Mouse (Mus musculus): ENCODE data around the gene Pxmp2. TPM values are rescaled to one million over a fixed set of nuclear protein-coding genes. Genes with fewer than 3 reads are reported as not detected.

Gene Pxmp2
- polyA plus RNA-seq, 1 experiment from 2014 or later = 6.6 TPM

GRCm38 (mm10) chr5:110230780-110231461 lies 55.1 kb downstream of the Pxmp2 start, which contains the start of gene Ankle2:
Gene Ankle2, plus strand, starts transcription at chr5:110231004.
- Histone ChIP-seq H3K27ac (replicated peaks) (peak within 1 kb of the TSS; percentile 95), H3K9ac (peak within 1 kb of the TSS; percentile 96), H3K4me3 (replicated peaks) (peak within 1 kb of the TSS; percentile 87), H3K4me2 (replicated peaks) (peak within 1 kb of the TSS; percentile 56), H3K36me3 (peaks cover 23% of the 10 kb centered on the region), H3K4me1 (peaks cover 16% of the 10 kb centered on the region), H3K9me3 (replicated peaks) (no peaks in the 10 kb centered on the region), H3K27me3 (no peaks in the 10 kb centered on the region)
- WGBS = under 1% methylated on average over 80 of the region's 81 CpGs
- peak; percentile 95 for ATAC-seq (ENCODE audit: insufficient number of reproducible peaks, low FRiP score, low TSS enrichment, low read depth)

DNA sequence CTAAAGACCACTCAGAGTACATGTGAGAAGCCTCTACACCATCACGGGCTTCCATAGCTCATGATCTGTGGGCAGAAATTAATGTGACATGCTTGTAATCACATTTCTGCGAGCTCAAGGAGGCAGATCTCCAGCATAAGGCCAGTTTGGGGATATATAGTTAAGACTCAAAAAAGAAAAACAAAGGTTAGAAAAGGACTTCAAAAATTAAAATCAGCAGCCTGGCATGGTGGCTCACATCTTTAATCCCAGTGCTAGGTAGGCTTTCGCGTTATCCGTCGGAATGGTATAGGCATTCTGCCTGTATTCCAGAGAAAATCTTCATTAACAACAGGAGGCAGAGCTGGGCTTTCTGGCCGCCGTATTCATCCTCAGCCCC lies 55.6 kb downstream of the Pxmp2 start:
- peaks cover 20% of the 10 kb centered on the region for H3K36me3 ChIP-seq
- H3K27ac ChIP-seq (replicated peaks) = peak overlapping the region; percentile 95
- peak overlapping the region; percentile 56 for H3K4me2 ChIP-seq (replicated peaks)
- H3K9me3 ChIP-seq (replicated peaks) = no peaks in the 10 kb centered on the region
- WGBS = 4% methylated on average over 8 of the region's 8 CpGs
- no peaks in the 10 kb centered on the region for H3K27me3 ChIP-seq
- peak overlapping the region; percentile 87 for H3K4me3 ChIP-seq (replicated peaks)
- ATAC-seq (ENCODE audit: insufficient number of reproducible peaks, low FRiP score, low TSS enrichment, low read depth) = no peak
- H3K4me1 ChIP-seq = peaks cover 16% of the 10 kb centered on the region
- H3K9ac ChIP-seq = peak overlapping the region; percentile 96

- 63% methylated on average over 1 of the region's 1 CpGs for WGBS
- no peak overlapping the region for H3K4me2 ChIP-seq (replicated peaks)
- H3K27me3 ChIP-seq = no peaks in the 10 kb centered on the region
- no peak for ATAC-seq (ENCODE audit: insufficient number of reproducible peaks, low FRiP score, low TSS enrichment, low read depth)
- no peak overlapping the region for H3K27ac ChIP-seq (replicated peaks)
- H3K9me3 ChIP-seq (replicated peaks) = no peaks in the 10 kb centered on the region
- peaks cover 26% of the 10 kb centered on the region for H3K36me3 ChIP-seq
- H3K4me3 ChIP-seq (replicated peaks) = no peak overlapping the region
- no peak overlapping the region for H3K9ac ChIP-seq
- peaks cover 14% of the 10 kb centered on the region for H3K4me1 ChIP-seq
Measured at GRCm38 (mm10) chr5:110227336-110227883, 58.6 kb downstream of the Pxmp2 start.

DNA sequence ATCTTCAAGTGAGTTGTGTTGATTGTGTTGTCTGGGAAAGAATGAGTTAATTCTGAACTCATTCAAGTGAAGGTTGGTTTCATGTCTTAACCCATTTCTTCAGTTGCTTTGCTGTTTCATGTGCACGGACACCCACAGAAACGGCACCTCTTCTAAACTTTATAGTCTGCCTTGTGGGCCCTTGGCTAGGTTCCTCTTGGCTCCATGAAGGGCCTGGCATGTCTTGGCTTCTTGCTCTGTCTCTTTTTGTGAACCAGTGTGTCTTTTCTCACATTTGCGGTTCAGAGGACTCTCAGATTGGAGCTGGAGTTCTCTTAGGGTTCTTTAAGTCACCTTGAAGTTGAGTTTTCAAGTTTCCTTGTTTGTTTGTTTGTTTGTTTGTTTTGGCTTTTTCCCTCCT lies 60.9 kb downstream of the Pxmp2 start:
- no peak for ATAC-seq (ENCODE audit: insufficient number of reproducible peaks, low FRiP score, low TSS enrichment, low read depth)
- Histone ChIP-seq H3K9ac (no peak overlapping the region), H3K27me3 (no peaks in the 10 kb centered on the region), H3K27ac (replicated peaks) (no peak overlapping the region), H3K4me1 (peaks cover 3% of the 10 kb centered on the region; the same call in 1 of the 2 replicates), H3K9me3 (replicated peaks) (no peaks in the 10 kb centered on the region), H3K36me3 (peaks cover 49% of the 10 kb centered on the region), H3K4me2 (replicated peaks) (no peak overlapping the region), H3K4me3 (replicated peaks) (no peak overlapping the region)
- 80% methylated on average over 3 of the region's 3 CpGs for WGBS

Other genes starting within 250 kb of the Pxmp2 start
- 2.3 and 3.8 TPM in 2 replicates for gene Gm17655, start 213.7 kb downstream of the Pxmp2 start, polyA plus RNA-seq (2015; fragmentation: Nextera tagmentation; extraction: Ambion mirVana)
- gene Gm35315, start 191.8 kb downstream of the Pxmp2 start, polyA plus RNA-seq (2015; fragmentation: Nextera tagmentation; extraction: Ambion mirVana) = 0.92 and 1.2 TPM in 2 replicates
- gene Plcxd1, start 186.2 kb downstream of the Pxmp2 start, polyA plus RNA-seq (2015; fragmentation: Nextera tagmentation; extraction: Ambion mirVana) = 1.9 and 3.9 TPM in 2 replicates
- 38.2 and 38.4 TPM in 2 replicates for gene Gtpbp6, start 178.0 kb downstream of the Pxmp2 start, polyA plus RNA-seq (2015; fragmentation: Nextera tagmentation; extraction: Ambion mirVana)
- gene Zfp605, start 176.1 kb downstream of the Pxmp2 start, polyA plus RNA-seq (2015; fragmentation: Nextera tagmentation; extraction: Ambion mirVana) = 4.5 and 4.8 TPM in 2 replicates
- gene Chfr, start 150.3 kb downstream of the Pxmp2 start, polyA plus RNA-seq (2015; fragmentation: Nextera tagmentation; extraction: Ambion mirVana) = 39.9 and 40.7 TPM in 2 replicates
- gene Golga3, start 109.5 kb downstream of the Pxmp2 start, polyA plus RNA-seq (2015; fragmentation: Nextera tagmentation; extraction: Ambion mirVana) = 23.9 and 25.1 TPM in 2 replicates
- 26.6 and 28.2 TPM in 2 replicates for gene Ankle2, start 55.2 kb downstream of the Pxmp2 start, polyA plus RNA-seq (2015; fragmentation: Nextera tagmentation; extraction: Ambion mirVana)
- gene Pgam5, start 16.3 kb downstream of the Pxmp2 start, polyA plus RNA-seq (2015; fragmentation: Nextera tagmentation; extraction: Ambion mirVana) = 57.9 and 59.2 TPM in 2 replicates
- gene Pole, start 120 bp upstream of the Pxmp2 start, polyA plus RNA-seq (2015; fragmentation: Nextera tagmentation; extraction: Ambion mirVana) = 21.4 and 21.7 TPM in 2 replicates
- gene P2rx2, start 57.0 kb upstream of the Pxmp2 start, polyA plus RNA-seq (2015; fragmentation: Nextera tagmentation; extraction: Ambion mirVana) = 1.2 and 2.7 TPM in 2 replicates
- not detected in 2 replicates for gene Lrcol1, start 58.5 kb upstream of the Pxmp2 start, polyA plus RNA-seq (2015; fragmentation: Nextera tagmentation; extraction: Ambion mirVana)
- gene Fbrsl1, start 162.3 kb upstream of the Pxmp2 start, polyA plus RNA-seq (2015; fragmentation: Nextera tagmentation; extraction: Ambion mirVana) = 15.1 and 16.0 TPM in 2 replicates